In the genomic region with DNA sequence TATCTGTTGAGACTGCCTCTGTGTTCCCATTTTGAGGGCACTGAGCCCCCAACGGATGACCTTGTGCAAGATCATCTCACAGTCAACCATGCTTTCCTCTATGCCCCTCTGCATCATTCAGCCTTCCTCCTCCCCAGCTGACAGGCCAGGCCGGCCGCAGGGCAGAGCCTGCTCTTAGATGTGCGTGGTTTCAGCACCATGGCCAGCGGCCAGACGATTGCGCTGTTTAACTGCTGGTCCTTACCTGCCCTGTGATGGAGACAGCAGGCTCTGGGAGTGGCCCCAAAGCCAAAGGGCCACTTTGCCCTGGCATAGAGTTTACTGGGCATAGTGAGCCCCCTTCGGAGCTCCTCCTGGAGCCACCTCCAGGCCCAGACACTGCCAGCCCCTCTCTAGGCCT, we compare ENCODE assay signal across 9 mouse cellular contexts. TPM values are rescaled to one million over a fixed set of nuclear protein-coding genes. Genes with fewer than 3 reads are reported as not detected.
DNase-seq lines count a peak whose midpoint lies in the region; ATAC-seq and TF ChIP-seq lines count a peak whose summit lies in the region.
"Had no signal": no experiment of that assay in that cellular context is flagged by ENCODE, and none has a peak within 500 bp of the region (broad histone marks: within the 10 kb centered on the region; RNA-seq: fewer than 3 reads in every experiment).

No protein-coding gene starts in this region.

- no peak for TF ChIP-seq EP300 in heart, postnatal 0 days (IDR thresholded peaks at IDR 0.05; ENCODE audit: low read depth)

- H3K4me1 ChIP-seq in liver, embryonic 12.5 days, result no peaks in the 10 kb centered on the region
- no peaks in the 10 kb centered on the region for H3K4me1 ChIP-seq in heart, postnatal 0 days (ENCODE audit: control insufficient read depth, insufficient read depth)
- H3K4me1 ChIP-seq in lung, adult 2 months (ENCODE audit: control insufficient read depth, insufficient read depth, low read length), result no peaks in the 10 kb centered on the region
- H3K4me1 ChIP-seq: embryonic facial prominence, embryonic 15.5 days had no signal

- no peaks in the 10 kb centered on the region for H3K9me3 ChIP-seq in liver, embryonic 12.5 days (replicated peaks)
- H3K9me3 ChIP-seq in heart, postnatal 0 days (replicated peaks; ENCODE audit: control insufficient read depth, low read length), result no peaks in the 10 kb centered on the region
- H3K9me3 ChIP-seq: embryonic facial prominence, embryonic 15.5 days had no signal

- H3K27ac ChIP-seq in liver, embryonic 12.5 days, result no peak overlapping the region
- H3K27ac ChIP-seq in heart, postnatal 0 days (ENCODE audit: low read depth), result no peak overlapping the region
- H3K27ac ChIP-seq: embryonic facial prominence, embryonic 15.5 days had no signal

- ATAC-seq in liver, embryonic 12.5 days, result no peak
- peak; percentile 49; the same call in 1 of the 2 replicates for ATAC-seq in heart, postnatal 0 days (ENCODE audit: insufficient read depth, low read depth)
- no peak for ATAC-seq in erythroblast, adult 5-6 weeks (replicated peaks; ENCODE audit: low FRiP score, poor library complexity, severe bottlenecking)

- H3K4me2 ChIP-seq in liver, embryonic 12.5 days, result no peak overlapping the region
- no peak overlapping the region for H3K4me2 ChIP-seq in heart, postnatal 0 days (ENCODE audit: low read depth, low read length)
- H3K4me2 ChIP-seq: embryonic facial prominence, embryonic 15.5 days had no signal

- H3K27me3 ChIP-seq in liver, embryonic 12.5 days (replicated peaks), result peaks cover 8% of the 10 kb centered on the region; the same call in 1 of the 2 replicates
- peaks cover 36% of the 10 kb centered on the region for H3K27me3 ChIP-seq in heart, postnatal 0 days (ENCODE audit: control insufficient read depth, insufficient read depth, low read length)
- H3K27me3 ChIP-seq: embryonic facial prominence, embryonic 15.5 days had no signal

- WGBS in liver, embryonic 12.5 days (ENCODE audit: insufficient replicate concordance), result 12% methylated on average over 8 of the region's 8 CpGs
- WGBS in heart, postnatal 0 days, result 8% methylated on average over 8 of the region's 8 CpGs
- WGBS in lung, adult 2 months, result 10% methylated on average over 8 of the region's 8 CpGs

- no peak overlapping the region for H3K9ac ChIP-seq in liver, embryonic 12.5 days
- H3K9ac ChIP-seq in heart, postnatal 0 days (replicated peaks; ENCODE audit: low read depth, low read length), result no peak overlapping the region
- H3K9ac ChIP-seq: embryonic facial prominence, embryonic 15.5 days had no signal

- peak; percentile 69 for DNase-seq in liver
- peak; percentile 84 for DNase-seq in adrenal gland, postnatal 14 days
- peak; percentile 23 for DNase-seq in heart, postnatal 0 days (ENCODE audit: low spot score)
- DNase-seq in lung, adult 2 months, result peak; percentile 42
- DNase-seq in thymus, postnatal 25 days, result peak; percentile 35
- no peak for DNase-seq in right cerebral cortex, postnatal 4 days

- TF ChIP-seq POLR2A in lung, adult 2 months (IDR thresholded peaks at IDR 0.05; ENCODE audit: borderline replicate concordance, extremely low read depth, low read depth, low read length), result no peak

- TF ChIP-seq CTCF in heart, postnatal 0 days (IDR thresholded peaks at IDR 0.05; ENCODE audit: low read depth), result no peak
- no peak for TF ChIP-seq CTCF in lung, adult 2 months (IDR thresholded peaks at IDR 0.05; ENCODE audit: insufficient read depth, low read length)

- no peaks in the 10 kb centered on the region for H3K36me3 ChIP-seq in liver, embryonic 12.5 days
- no peaks in the 10 kb centered on the region for H3K36me3 ChIP-seq in heart, postnatal 0 days (replicated peaks; ENCODE audit: control insufficient read depth, insufficient read depth, low read length)
- H3K36me3 ChIP-seq: embryonic facial prominence, embryonic 15.5 days had no signal

- no peak overlapping the region for H3K4me3 ChIP-seq in liver, embryonic 12.5 days
- H3K4me3 ChIP-seq in heart, postnatal 0 days (ENCODE audit: low read depth, low read length), result no peak overlapping the region
- no peak overlapping the region for H3K4me3 ChIP-seq in lung, adult 2 months (replicated peaks; ENCODE audit: extremely low read depth, low read depth, low read length)
- H3K4me3 ChIP-seq: embryonic facial prominence, embryonic 15.5 days had no signal

RNA-seq across cellular contexts. Expression of a gene that starts 39.3 kb away (rescaled TPM):
- polyA plus RNA-seq in liver, embryonic 12.5 days (2016; fragmentation: Nextera tagmentation; extraction: Ambion mirVana), result 24.5 and 28.7 TPM in 2 replicates
- total RNA-seq in adrenal gland, postnatal 14 days (2021), result 39.3 and 51.3 TPM in 2 replicates
- 58.5 and 68.6 TPM in 2 replicates for total RNA-seq in heart, postnatal 0 days (2014; rRNA removed; ENCODE audit: low replicate concordance)
- polyA plus RNA-seq in heart, postnatal 0 days (2015; fragmentation: Nextera tagmentation; extraction: Ambion mirVana), result 45.7 and 51.3 TPM in 2 replicates
- 87.5 and 116 TPM in 2 replicates for polyA plus RNA-seq in lung, adult 2 months (2012; rRNA removed)
- 8.2 and 8.3 TPM in 2 replicates for total RNA-seq in erythroblast, adult 5-6 weeks (2015; ENCODE audit: low replicate concordance)
- 3.8 and 9.0 TPM in 2 replicates for total RNA-seq in erythroblast, adult 5-6 weeks (2017; ENCODE audit: low replicate concordance)
